Mouse (Mus musculus) heart, embryonic 11.5 days (tissue): ENCODE measurements around the gene Tceal8. TPM values are rescaled to one million over a fixed set of nuclear protein-coding genes. Genes with fewer than 3 reads are reported as not detected.
A peak's percentile ranks its signal among the peaks of the same experiment; 100 is the strongest.
"Not testable (repeated sequence)": the region's sequence is repeated elsewhere in the genome, so short reads cannot be mapped to it uniquely, and the experiment has no call there.

Source experiments
- ATAC-seq: fragments of 200-750 bp; cut with Nextera tagmentation; replicated peaks from 2 replicates; pipeline ENCODE4 v1.8.0; 2017; ENCODE audit warnings: moderate library complexity; ENCODE audit not compliant: insufficient number of reproducible peaks, low FRiP score, low TSS enrichment
- H3K27ac ChIP-seq: fragments of 300-500 bp; sonication (generic); 2 replicates; pipeline ENCODE4 v1.5.1; 2014; ENCODE audit warnings: mild to moderate bottlenecking, low read depth, low read length
- H3K27me3 ChIP-seq: fragments of 300-500 bp; sonication (generic); 2 replicates; pipeline ENCODE4 v1.6.1; 2014; ENCODE audit warnings: mild to moderate bottlenecking, low read length, mixed read lengths; ENCODE audit not compliant: control insufficient read depth, insufficient read depth
- H3K36me3 ChIP-seq: fragments of 300-500 bp; sonication (generic); 2 replicates; pipeline ENCODE4 v1.6.1; 2014; ENCODE audit warnings: mild to moderate bottlenecking, low read length, moderate library complexity, mixed read lengths; ENCODE audit not compliant: control insufficient read depth, insufficient read depth
- H3K4me1 ChIP-seq: fragments of 300-500 bp; sonication (generic); 2 replicates; pipeline ENCODE4 v1.6.1; 2014; ENCODE audit warnings: low read length; ENCODE audit not compliant: control insufficient read depth, insufficient read depth
- H3K4me2 ChIP-seq: fragments of 300-500 bp; sonication (generic); 2 replicates; pipeline ENCODE4 v1.6.1; 2014; ENCODE audit warnings: mild to moderate bottlenecking, moderate library complexity
- H3K4me3 ChIP-seq: fragments of 300-500 bp; sonication (generic); 2 replicates; pipeline ENCODE4 v1.5.1; 2014; ENCODE audit warnings: low read depth, low read length
- H3K9ac ChIP-seq: fragments of 300-500 bp; sonication (generic); 2 replicates; pipeline ENCODE4 v1.6.1; 2014; ENCODE audit warnings: mild to moderate bottlenecking, low read depth, low read length, moderate library complexity
- H3K9me3 ChIP-seq: fragments of 300-500 bp; sonication (generic); replicated peaks from 2 replicates; pipeline ENCODE4 v1.6.1; 2016; ENCODE audit warnings: low read length; ENCODE audit not compliant: control insufficient read depth
- WGBS: fragments of 180-500 bp; shearing (Covaris S2); extraction: QIAGEN DNeasy Blood & Tissue Kit; methylation state at CpG from one replicate; pipeline ENCODE4 v1.1.7; 2014; ENCODE audit not compliant: insufficient replicate concordance; 5-methylcytosine and 5-hydroxymethylcytosine counted together
- microRNA-seq: library from miRNA; unstranded; fragments of <30 nt; microRNA quantifications from one replicate; pipeline ENCODE4, GENCODE M21; 2016; ENCODE audit warnings: borderline number of aligned reads
- polyA plus RNA-seq: library from polyadenylated mRNA; unstranded; fragments of >200 nt; fragmentation: Nextera tagmentation; extraction: Ambion mirVana; gene quantifications from 2 replicates; pipeline ENCODE4 v1.2.1, GENCODE M21; 2014

The Tceal8 gene
- polyA plus RNA-seq, 1 experiment from 2014 or later = 281 TPM

DNA sequence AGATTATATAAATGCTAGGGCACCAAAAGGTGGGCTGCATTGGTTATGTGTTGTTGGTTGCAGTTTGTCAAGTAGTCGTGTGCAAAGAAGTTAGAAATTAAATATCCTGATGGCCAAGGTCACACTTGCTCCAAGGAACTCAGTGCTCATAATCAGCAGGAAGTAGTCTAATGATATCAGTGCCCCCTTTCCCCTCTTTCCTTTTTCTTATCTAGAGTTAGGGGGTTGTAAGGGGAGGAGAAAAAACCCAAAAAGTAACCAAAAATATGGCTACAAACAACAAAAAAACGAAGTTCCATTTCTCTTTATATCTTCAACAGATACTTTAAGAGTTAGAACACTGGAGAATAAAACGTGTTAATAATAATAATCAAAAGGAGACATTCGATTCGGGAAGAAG, 30.8 kb downstream of the Tceal8 start:
- WGBS = 70% methylated on average over 5 of the region's 5 CpGs
- Histone ChIP-seq H3K4me3 (no peak overlapping the region), H3K9me3 (no peaks in the 10 kb centered on the region), H3K27me3 (no peaks in the 10 kb centered on the region), H3K9ac (no peak overlapping the region), H3K4me1 (no peaks in the 10 kb centered on the region), H3K27ac (no peak overlapping the region), H3K4me2 (no peak overlapping the region), H3K36me3 (no peaks in the 10 kb centered on the region)
- ATAC-seq = no peak

DNA sequence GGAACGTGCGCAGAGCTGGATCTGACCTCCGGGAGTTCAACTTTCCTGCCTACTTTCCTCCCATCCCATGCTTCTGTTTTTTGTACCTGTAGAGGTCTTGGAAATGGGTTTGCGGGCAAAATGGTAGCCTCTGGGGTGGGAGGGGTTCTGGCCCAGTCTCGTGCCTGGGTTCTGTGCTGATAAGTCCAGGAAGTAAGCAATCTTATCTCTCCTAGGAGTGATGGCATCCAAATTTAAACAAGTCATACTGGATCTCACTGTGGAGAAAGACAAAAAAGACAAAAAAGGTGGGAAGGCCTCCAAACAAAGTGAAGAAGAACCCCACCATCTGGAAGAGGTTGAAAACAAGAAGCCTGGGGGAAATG, 32.5 kb downstream of the Tceal8 start:
- H3K4me3 ChIP-seq = peak overlapping the region; percentile 43
- 19% methylated on average over 5 of the region's 5 CpGs for WGBS
- H3K9me3 ChIP-seq, H3K27ac ChIP-seq, H3K36me3 ChIP-seq, H3K27me3 ChIP-seq, H3K4me1 ChIP-seq: not testable (repeated sequence)
- H3K4me2 ChIP-seq = peak overlapping the region; percentile 55
- peak overlapping the region; percentile 62; the same call in 1 of the 2 replicates for H3K9ac ChIP-seq
- peak; percentile 10; the same call in 1 of the 2 replicates for ATAC-seq

- H3K4me1 ChIP-seq, H3K9me3 ChIP-seq, H3K27me3 ChIP-seq, H3K36me3 ChIP-seq, H3K27ac ChIP-seq: not testable (repeated sequence)
- H3K4me3 ChIP-seq = peak within 1 kb of the TSS; percentile 43
- WGBS = 27% methylated on average over 11 of the region's 64 CpGs
- ATAC-seq = peak; percentile 79
- peak within 1 kb of the TSS; percentile 55 for H3K4me2 ChIP-seq
- peak within 1 kb of the TSS; percentile 62 for H3K9ac ChIP-seq
These were observed 33.1 kb downstream of the Tceal8 start, which contains the start of gene Bex4 for GRCm38 (mm10) chrX:136138827-136139639. Bex4 (plus strand) TSS chrX:136138996.

DNA sequence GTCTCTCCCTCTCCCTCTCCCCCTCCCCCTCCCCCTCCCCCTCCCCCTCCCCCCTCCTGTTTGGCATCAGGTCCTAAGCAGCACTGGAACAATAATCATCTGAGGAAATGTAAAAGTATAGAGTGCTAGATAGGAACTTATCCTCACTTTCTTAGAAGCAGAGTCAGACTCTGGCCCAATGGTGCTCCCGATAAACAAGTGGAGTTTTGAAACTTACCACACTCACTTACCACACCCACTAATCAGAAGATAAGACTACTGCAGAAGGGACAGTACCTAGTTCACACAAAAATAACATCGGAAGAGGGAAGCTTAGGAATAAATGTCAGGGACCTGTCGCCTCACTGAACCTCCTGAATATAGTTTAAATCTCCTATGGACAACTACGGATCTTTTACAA, 36.6 kb downstream of the Tceal8 start:
- Histone ChIP-seq H3K4me2 (no peak overlapping the region), H3K9ac (no peak overlapping the region), H3K27me3 (no peaks in the 10 kb centered on the region), H3K4me1 (no peaks in the 10 kb centered on the region), H3K27ac (no peak overlapping the region), H3K9me3 (no peaks in the 10 kb centered on the region), H3K4me3 (no peak overlapping the region), H3K36me3 (no peaks in the 10 kb centered on the region)
- 78% methylated on average over 4 of the region's 4 CpGs for WGBS
- ATAC-seq = peak; percentile 81

GRCm38 (mm10) chrX:136127744-136128064, 44.4 kb downstream of the Tceal8 start:
- Histone ChIP-seq H3K4me3 (no peak overlapping the region), H3K36me3 (no peaks in the 10 kb centered on the region), H3K27ac (no peak overlapping the region), H3K4me2 (no peak overlapping the region), H3K9me3 (no peaks in the 10 kb centered on the region), H3K27me3 (no peaks in the 10 kb centered on the region; the same call in 1 of the 2 replicates), H3K4me1 (no peaks in the 10 kb centered on the region), H3K9ac (no peak overlapping the region)
- no peak for ATAC-seq
- 19% methylated on average over 5 of the region's 5 CpGs for WGBS

- Histone ChIP-seq H3K36me3 (no peaks in the 10 kb centered on the region), H3K9ac (no peak overlapping the region), H3K4me1 (no peaks in the 10 kb centered on the region), H3K4me2 (no peak overlapping the region), H3K4me3 (no peak overlapping the region), H3K27ac (no peak overlapping the region), H3K9me3 (no peaks in the 10 kb centered on the region), H3K27me3 (no peaks in the 10 kb centered on the region; the same call in 1 of the 2 replicates)
- no peak for ATAC-seq
- 45% methylated on average over 8 of the region's 8 CpGs for WGBS
These were observed 45.0 kb downstream of the Tceal8 start for GRCm38 (mm10) chrX:136127038-136127743.

Small RNAs within 50 kb of the gene (microRNA-seq; reads per million reads assigned to microRNA genes)
- gene Mir6383 = not detected

Other genes with a start within 250 kb of the Tceal8 start
- gene Arxes2, start 178.5 kb downstream of the Tceal8 start, polyA plus RNA-seq = 91.8 and 97.4 TPM in 2 replicates
- gene Arxes1, start 139.0 kb downstream of the Tceal8 start, polyA plus RNA-seq = 35.3 and 40.6 TPM in 2 replicates
- 58.7 and 66.7 TPM in 2 replicates for gene Bex2, start 104.1 kb downstream of the Tceal8 start, polyA plus RNA-seq
- gene Nxf3, start 87.1 kb downstream of the Tceal8 start, polyA plus RNA-seq = 0.53 and 0.56 TPM in 2 replicates
- gene Bex4, start 33.3 kb downstream of the Tceal8 start, polyA plus RNA-seq = 221 and 236 TPM in 2 replicates
- 4.0 and 5.9 TPM in 2 replicates for gene Tceal5, start 31.5 kb upstream of the Tceal8 start, polyA plus RNA-seq
- 6.6 and 7.3 TPM in 2 replicates for gene Tceal7, start 42.4 kb upstream of the Tceal8 start, polyA plus RNA-seq
- gene Bex1, start 43.2 kb upstream of the Tceal8 start, polyA plus RNA-seq = 197 and 204 TPM in 2 replicates
- gene Tceal9, start 72.7 kb upstream of the Tceal8 start, polyA plus RNA-seq = 595 and 603 TPM in 2 replicates
- 780 and 783 TPM in 2 replicates for gene Bex3, start 97.9 kb upstream of the Tceal8 start, polyA plus RNA-seq